Mouse (Mus musculus) heart, adult 2 months (tissue): Measurements from ENCODE around the gene Nphp1. TPM values are rescaled to one million over a fixed set of nuclear protein-coding genes. Genes with fewer than 3 reads are reported as not detected.

Experiments
- DNase-seq, 2 experiments: peaks; one replicate each; pipeline ENCODE4 v3.0.0; 2021
- H3K27ac ChIP-seq: fragments of 200-600 bp; 2 replicates; pipeline ENCODE4 v1.8.1; 2022
- H3K27me3 ChIP-seq: fragments of 200-500 bp; 2 replicates; pipeline ENCODE4 v1.6.1; 2012; ENCODE audit warnings: mild to moderate bottlenecking, low read length, inconsistent platforms, mixed read lengths; ENCODE audit not compliant: control insufficient read depth, insufficient read depth
- H3K36me3 ChIP-seq: fragments of 200-500 bp; 2 replicates; pipeline ENCODE4 v1.6.1; 2012; ENCODE audit warnings: low read length, inconsistent platforms; ENCODE audit not compliant: control insufficient read depth, insufficient read depth
- H3K4me1 ChIP-seq: fragments of 200-500 bp; 2 replicates; pipeline ENCODE4 v1.6.1; 2011; ENCODE audit warnings: low read length; ENCODE audit not compliant: control insufficient read depth, insufficient read depth
- H3K4me3 ChIP-seq: fragments of 200-600 bp; 2 replicates; pipeline ENCODE4 v1.8.1; 2022
- H3K79me2 ChIP-seq: fragments of 200-500 bp; replicated peaks from 2 replicates; pipeline ENCODE4 v1.6.1; 2012; ENCODE audit warnings: mild to moderate bottlenecking, inconsistent platforms, low read length, moderate library complexity, mixed read lengths; ENCODE audit not compliant: control insufficient read depth, insufficient read depth
- H3K9ac ChIP-seq: fragments of 200-500 bp; 2 replicates; pipeline ENCODE4 v1.6.1; 2012; ENCODE audit warnings: low read depth, mild to moderate bottlenecking, control low read depth, inconsistent platforms, low read length, mixed read lengths
- CTCF ChIP-seq: fragments of 200-600 bp; IDR thresholded peaks from 2 replicates; pipeline ENCODE4 v1.8.1; 2022; ENCODE audit warnings: antibody characterized with exemption, mild to moderate bottlenecking, moderate library complexity
- EP300 ChIP-seq: fragments of 200-500 bp; IDR thresholded peaks from 2 replicates; pipeline ENCODE4 v1.6.1; 2011; ENCODE audit warnings: low read depth, low read length, control low read depth; ENCODE audit not compliant: insufficient read depth
- POLR2A ChIP-seq: fragments of 200-500 bp; IDR thresholded peaks from 2 replicates; pipeline ENCODE4 v1.6.1; 2011; ENCODE audit warnings: mild to moderate bottlenecking, low read depth, low read length, control low read depth; ENCODE audit not compliant: insufficient read depth
- WGBS: fragments of 180-500 bp; shearing (Covaris S2); methylation state at CpG from one replicate; pipeline ENCODE4 v1.1.7; 2018; 5-methylcytosine and 5-hydroxymethylcytosine counted together
- intact Hi-C: fragments of 180-260 bp; cut with DNase I; formaldehyde crosslinking; loops from one replicate; pipeline ENCODE4 v1.15.1; 2025
- polyA plus RNA-seq: library from polyadenylated mRNA; depleted of rRNA; stranded (reverse); fragments of >200 nt; gene quantifications from 2 replicates; pipeline ENCODE4 v1.2.3, GENCODE M21; 2012
- total RNA-seq, 2 experiments: library from RNA; stranded (reverse); gene quantifications; 2 replicates each; pipeline ENCODE4 v1.2.3; 2021

Gene Nphp1
- total and polyA plus RNA-seq, 3 experiments: 7.0 to 9.1 (median 7.7) TPM

DNA sequence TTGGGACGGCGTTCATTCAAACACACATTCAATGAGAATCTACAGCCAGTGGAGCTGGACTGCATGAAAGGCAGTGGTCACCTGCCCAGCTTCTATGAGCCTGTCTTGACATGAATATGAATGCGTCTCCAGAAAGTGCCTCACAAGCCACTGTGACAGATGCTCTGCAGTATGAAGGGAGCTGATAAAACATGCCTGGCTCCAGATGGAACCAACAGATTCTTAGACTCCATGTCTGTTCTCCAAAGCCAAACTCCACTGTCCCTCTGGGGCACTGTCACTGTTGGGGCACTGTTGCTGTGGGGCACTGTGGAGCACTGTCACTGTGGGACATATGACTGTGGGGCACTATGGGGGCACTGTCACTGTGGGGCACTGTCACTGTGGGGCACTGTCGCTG lies 34.6 kb downstream of the Nphp1 start:
- TF ChIP-seq CTCF (no peak), EP300 (no peak), POLR2A (no peak)
- H3K4me3 ChIP-seq: no peak overlapping the region
- 96% methylated on average over 4 of the region's 4 CpGs for WGBS
- H3K36me3 ChIP-seq: no peaks in the 10 kb centered on the region
- no peaks in the 10 kb centered on the region for H3K27me3 ChIP-seq
- no peak for DNase-seq
- H3K27ac ChIP-seq: no peak overlapping the region
- no peaks in the 10 kb centered on the region for H3K79me2 ChIP-seq
- intact Hi-C loops: no loop called here
- no peak overlapping the region for H3K9ac ChIP-seq
- H3K4me1 ChIP-seq: no peaks in the 10 kb centered on the region

DNA sequence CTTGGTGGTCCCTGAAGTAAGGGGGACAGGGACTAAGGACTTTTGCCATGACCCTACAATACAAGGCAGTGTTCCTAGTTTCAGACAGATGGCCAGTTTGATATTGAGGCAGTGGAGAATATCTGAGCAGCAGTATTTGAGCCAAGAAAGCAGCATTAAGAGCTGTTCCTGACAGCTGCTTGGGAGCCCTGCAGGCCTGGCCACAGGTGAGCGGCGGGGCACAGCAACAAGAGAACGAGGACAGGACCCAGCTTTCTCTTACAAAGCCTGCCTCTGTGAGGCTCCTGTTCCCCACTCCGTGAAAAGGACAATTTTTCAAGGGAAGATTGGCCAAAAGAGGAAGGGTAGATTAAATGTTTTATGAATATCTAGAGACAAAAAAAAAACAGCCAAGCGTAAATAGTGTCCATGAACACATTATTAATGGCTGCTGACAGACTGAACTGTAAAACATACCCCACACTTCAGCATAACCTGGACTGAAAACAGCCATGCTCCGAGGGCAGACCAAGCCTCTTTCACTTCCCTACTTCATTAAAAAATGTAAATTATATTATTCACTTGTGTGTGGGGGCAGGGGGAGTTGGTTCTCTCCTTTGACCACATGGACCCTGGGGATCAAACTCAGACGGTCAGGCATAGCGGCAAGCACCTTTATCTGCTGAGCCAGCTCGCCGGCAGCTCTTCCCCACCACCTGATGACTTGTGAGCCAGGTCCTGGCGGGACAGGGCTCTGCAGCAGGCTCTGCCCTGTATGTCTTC lies 36.7 kb downstream of the Nphp1 start:
- whole genome bisulfite sequencing: 84% methylated on average over 11 of the region's 11 CpGs
- Histone ChIP-seq H3K27me3 (no peaks in the 10 kb centered on the region), H3K27ac (no peak overlapping the region), H3K36me3 (no peaks in the 10 kb centered on the region), H3K4me1 (no peaks in the 10 kb centered on the region), H3K79me2 (no peaks in the 10 kb centered on the region), H3K4me3 (no peak overlapping the region), H3K9ac (no peak overlapping the region)
- TF ChIP-seq EP300: no peak
- no peak for TF ChIP-seq CTCF
- no peak for TF ChIP-seq POLR2A
- intact Hi-C loops: no loop called here
- DNase-seq: no peak

DNA sequence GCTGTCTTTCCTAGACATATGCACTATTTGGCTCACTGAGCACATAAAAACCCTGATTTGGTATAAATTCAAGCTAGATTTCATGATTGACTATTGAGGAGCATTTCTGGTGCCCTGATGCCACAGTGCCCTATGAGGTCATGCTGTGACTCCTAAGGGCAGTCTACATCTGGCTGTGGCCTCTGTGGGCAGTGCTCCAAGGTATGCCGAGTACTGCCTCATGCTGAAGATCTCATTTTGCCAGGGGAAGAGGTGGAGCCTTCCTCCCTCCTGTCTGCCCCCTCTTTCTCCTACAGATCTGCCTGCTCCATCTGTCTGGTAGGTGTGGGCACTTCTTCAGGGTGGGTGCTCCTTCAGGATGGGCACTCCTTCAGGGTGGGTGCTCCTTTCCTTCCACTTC lies 39.3 kb downstream of the Nphp1 start:
- Histone ChIP-seq H3K9ac (no peak overlapping the region), H3K79me2 (no peaks in the 10 kb centered on the region), H3K36me3 (no peaks in the 10 kb centered on the region), H3K4me1 (no peaks in the 10 kb centered on the region), H3K27ac (no peak overlapping the region), H3K4me3 (no peak overlapping the region), H3K27me3 (no peaks in the 10 kb centered on the region)
- 27% methylated on average over 1 of the region's 1 CpGs for WGBS
- intact Hi-C loops: no loop called here
- TF ChIP-seq EP300 (no peak), POLR2A (no peak), CTCF (no peak)
- no peak for DNase-seq

DNA sequence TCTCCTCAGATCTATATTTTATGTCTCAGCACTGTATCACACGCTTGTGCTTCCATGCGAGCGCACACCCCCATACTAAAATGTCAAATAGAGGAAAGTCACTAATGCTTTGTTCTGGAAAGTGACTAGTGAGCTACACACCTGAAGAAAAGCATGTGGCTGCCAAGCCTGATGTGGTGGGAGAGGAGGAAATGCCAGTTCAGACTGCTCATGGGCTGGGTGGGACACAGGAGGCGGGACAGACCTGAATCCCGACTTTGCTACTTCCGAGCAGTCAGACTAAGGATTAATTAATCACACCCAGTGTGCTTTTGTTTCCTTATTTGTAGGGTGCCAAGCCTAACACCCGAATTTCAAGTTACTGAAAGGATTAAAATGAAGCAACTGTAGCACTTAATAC lies 40.4 kb downstream of the Nphp1 start:
- Histone ChIP-seq H3K4me3 (no peak overlapping the region), H3K79me2 (no peaks in the 10 kb centered on the region), H3K27me3 (no peaks in the 10 kb centered on the region), H3K9ac (no peak overlapping the region), H3K4me1 (no peaks in the 10 kb centered on the region), H3K36me3 (no peaks in the 10 kb centered on the region), H3K27ac (no peak overlapping the region)
- no peak for DNase-seq
- intact Hi-C loops: no loop called here
- TF ChIP-seq CTCF (no peak), POLR2A (no peak), EP300 (no peak)
- WGBS: 70% methylated on average over 7 of the region's 7 CpGs

DNA sequence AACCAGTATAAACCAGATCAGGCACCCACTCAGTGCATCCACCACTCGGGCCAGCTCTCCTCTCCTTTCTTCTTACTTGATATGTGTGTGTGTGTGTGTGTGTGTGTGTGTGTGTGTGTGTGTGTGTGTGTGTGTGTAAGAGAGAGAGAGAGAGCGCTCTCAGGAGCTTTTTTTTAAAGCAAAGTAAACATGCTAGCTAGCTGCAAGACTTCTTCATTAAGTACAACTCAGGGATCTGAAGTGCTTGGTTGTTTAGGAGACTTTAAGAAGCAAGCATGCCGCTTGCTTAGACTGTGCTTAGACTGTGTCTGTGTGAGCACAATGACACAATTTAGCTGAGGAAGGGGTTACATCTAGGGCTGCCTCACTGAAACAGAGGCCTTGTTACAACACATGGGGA lies 46.1 kb downstream of the Nphp1 start:
- Histone ChIP-seq H3K79me2 (no peaks in the 10 kb centered on the region), H3K27me3 (no peaks in the 10 kb centered on the region), H3K36me3 (no peaks in the 10 kb centered on the region), H3K27ac (no peak overlapping the region), H3K9ac (no peak overlapping the region), H3K4me3 (no peak overlapping the region), H3K4me1 (no peaks in the 10 kb centered on the region)
- no peak for DNase-seq
- WGBS: 76% methylated on average over 3 of the region's 3 CpGs
- intact Hi-C loops: no loop called here
- TF ChIP-seq CTCF: no peak
- TF ChIP-seq EP300: no peak
- TF ChIP-seq POLR2A: no peak

DNA sequence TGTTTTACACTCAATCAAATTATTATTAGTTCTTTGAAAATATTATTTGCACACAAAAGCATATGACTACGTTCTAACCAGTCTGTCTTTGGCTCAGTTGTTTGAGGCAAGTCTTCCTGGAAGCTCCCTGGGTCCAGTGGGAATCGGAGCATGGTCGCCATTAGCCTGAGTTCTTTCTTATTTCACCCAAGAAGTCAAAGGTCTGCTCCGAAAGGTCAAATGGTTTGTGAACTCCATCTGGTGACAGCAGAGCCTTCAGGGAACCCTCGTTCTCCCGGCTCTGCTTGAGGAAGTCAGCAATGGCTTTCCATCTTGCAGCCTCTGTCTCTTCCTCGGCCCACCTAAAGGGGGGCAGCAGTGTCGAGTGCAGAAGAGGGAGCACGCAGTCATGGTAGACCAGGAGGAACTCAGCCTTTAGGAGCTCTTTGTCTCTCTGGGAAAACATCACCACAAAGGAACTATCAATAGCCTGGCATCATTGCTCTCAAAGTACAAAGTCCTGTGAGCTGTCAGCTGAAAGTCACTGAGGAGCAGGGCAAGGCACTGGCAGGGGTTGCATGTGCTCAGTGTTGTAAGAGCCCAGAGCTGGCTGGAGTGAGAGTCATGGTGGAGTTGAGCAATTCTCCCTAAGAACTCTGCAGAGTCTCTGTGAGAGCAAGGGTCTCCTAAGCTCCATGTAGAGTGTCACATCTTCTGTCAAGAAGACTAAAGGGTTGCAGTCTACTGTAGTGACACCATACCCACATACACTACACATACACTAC lies 47.8 kb downstream of the Nphp1 start:
- DNase-seq: no peak
- 83% methylated on average over 9 of the region's 9 CpGs for WGBS
- Histone ChIP-seq H3K27ac (no peak overlapping the region), H3K36me3 (no peaks in the 10 kb centered on the region), H3K9ac (no peak overlapping the region), H3K27me3 (no peaks in the 10 kb centered on the region), H3K79me2 (no peaks in the 10 kb centered on the region), H3K4me3 (no peak overlapping the region), H3K4me1 (peaks cover 9% of the 10 kb centered on the region)
- TF ChIP-seq POLR2A (no peak), CTCF (no peak), EP300 (no peak)
- intact Hi-C loops: no loop called here
